Mouse (Mus musculus) ovary, adult 18-20 months (tissue): ENCODE data around the gene Smn1.
A peak's percentile ranks its signal among the peaks of the same experiment; 100 is the strongest.
"Not testable (repeated sequence)": the region's sequence is repeated elsewhere in the genome, so short reads cannot be mapped to it uniquely, and the experiment has no call there.

Experiments
- DNase-seq: peaks from one replicate; pipeline ENCODE4 v3.0.0; 2022; ENCODE audit warnings: low spot score, mixed read lengths

Gene Smn1

GRCm38 (mm10) chr13:100124423-100125257, at the start of gene Smn1:
Smn1 (plus strand) TSS chr13:100124852.
- peak; percentile 88 for DNase-seq

- no peak for DNase-seq
Measured at GRCm38 (mm10) chr13:100098808-100099207, 25.8 kb upstream of the Smn1 start.

- DNase-seq: no peak
Measured at GRCm38 (mm10) chr13:100103052-100103658, 21.5 kb upstream of the Smn1 start.

- DNase-seq: peak; percentile 85
Measured at GRCm38 (mm10) chr13:100103748-100104254, 20.9 kb upstream of the Smn1 start, which contains the start of gene Bdp1. Bdp1 (minus strand) TSS chr13:100104070.

- peak; percentile 74 for DNase-seq
Measured at GRCm38 (mm10) chr13:100107652-100108472, 16.8 kb upstream of the Smn1 start, which contains the start of gene Serf1. Serf1 (plus strand) TSS chr13:100108012.

GRCm38 (mm10) chr13:100112218-100112972, 12.3 kb upstream of the Smn1 start:
- no peak for DNase-seq

DNA sequence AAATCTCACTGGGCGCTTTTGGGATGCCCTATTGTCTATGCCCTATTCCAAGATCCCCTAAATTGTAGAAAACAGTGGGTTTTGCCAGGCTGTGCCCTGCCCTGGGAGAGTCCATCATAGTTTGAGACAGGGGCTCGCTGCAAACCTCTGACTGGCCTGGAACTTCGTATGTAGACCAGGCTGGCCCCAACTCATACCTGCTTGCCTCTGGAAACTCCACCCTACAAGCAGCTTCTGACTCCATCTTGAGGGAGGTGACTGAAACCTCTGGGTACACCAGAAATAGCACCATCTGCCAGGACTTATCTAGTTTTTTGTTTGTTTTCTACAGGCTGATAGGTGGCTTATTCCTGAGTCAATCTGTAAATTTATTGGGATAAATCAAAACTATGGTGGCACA, 682 bp upstream of the Smn1 start:
- no peak for DNase-seq

- no peak for DNase-seq
Measured at GRCm38 (mm10) chr13:100125258-100125643, 599 bp downstream of the Smn1 start.

DNA sequence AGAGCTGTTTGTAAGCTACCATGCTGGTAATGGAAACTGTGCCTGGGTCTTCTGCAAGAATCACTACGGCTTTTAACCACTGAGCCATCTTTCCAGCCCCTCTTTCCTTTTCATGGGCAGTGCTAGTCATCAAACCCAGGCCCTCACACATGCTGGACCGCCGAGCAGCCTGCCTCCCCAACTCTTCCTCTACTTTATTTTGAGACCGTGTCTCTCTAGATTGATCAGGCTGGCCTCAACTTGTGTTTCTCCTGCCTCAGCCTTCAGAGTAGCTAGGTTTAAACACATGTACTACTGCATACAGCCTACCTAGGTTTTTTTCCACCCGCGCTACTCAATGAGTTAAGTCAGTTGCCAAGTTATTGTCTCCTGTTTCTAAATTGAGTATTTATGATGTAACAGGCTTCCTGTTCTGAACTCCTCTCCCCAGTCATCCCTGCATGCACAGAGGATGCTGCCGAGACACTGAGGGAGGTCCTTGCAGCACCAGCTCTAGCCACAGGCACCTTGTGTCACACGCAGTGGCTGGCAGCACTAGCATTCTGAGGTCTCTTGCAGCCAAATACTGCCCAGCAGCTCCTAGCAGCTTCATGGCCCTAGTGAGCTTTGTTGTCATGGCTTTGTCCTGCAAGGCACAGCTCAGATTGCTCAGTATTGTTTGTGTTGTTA, 17.1 kb downstream of the Smn1 start:
- no peak for DNase-seq

- no peak for DNase-seq
Measured at GRCm38 (mm10) chr13:100152659-100153058, 28.0 kb downstream of the Smn1 start.

DNA sequence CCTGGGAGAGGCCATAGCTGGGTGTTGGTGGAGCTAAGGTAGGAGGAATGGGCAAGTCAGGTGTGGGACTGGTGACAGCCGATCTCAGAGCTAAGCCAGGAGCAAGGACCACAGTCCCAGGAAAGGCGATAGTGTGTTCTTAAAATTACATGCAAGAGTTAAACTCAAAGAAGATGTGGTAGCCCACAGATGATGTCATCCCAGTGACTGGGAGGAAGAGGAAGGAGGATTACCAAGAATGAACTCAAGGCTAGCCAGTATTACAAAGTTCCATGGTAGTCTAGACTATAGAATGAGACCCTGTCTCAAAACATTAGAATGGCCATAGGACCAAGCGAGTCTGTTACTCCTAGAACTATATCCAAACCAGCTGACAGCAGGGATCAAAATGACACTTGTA, 32.0 kb downstream of the Smn1 start:
- no peak for DNase-seq

DNA sequence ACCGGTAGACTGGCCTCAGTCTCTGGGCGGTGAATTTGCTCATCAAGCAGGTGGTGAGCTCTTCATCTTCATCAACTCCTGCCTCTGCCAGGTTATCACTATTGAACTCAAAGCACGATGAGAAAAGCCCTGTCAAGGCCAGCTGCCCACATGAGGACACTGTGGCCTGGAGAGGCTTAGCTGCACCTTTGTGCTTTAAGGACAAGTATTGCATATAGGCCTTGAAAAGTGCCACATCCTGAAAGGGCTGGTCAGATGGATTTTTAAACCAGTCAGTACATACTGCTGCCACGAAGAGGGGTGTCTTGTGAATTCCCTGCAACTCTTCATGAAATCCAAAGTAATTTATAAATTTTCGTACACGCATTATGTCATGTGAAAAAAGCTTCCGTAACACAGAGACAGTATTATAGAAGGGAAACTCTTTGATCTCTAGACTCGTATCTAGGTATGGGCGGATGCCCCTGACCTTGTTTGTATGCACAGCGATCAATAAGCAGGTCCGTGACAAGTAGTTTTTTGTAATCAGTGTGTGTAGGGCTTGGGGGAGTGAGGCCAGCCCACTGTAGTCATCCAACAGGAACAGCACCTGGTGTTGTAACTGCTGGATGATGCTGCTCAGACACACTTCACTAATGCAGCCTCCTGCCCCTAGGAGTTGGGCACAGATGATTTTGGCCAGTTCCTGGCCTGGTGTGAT, 36.7 kb downstream of the Smn1 start:
- DNase-seq: not testable (repeated sequence)

DNA sequence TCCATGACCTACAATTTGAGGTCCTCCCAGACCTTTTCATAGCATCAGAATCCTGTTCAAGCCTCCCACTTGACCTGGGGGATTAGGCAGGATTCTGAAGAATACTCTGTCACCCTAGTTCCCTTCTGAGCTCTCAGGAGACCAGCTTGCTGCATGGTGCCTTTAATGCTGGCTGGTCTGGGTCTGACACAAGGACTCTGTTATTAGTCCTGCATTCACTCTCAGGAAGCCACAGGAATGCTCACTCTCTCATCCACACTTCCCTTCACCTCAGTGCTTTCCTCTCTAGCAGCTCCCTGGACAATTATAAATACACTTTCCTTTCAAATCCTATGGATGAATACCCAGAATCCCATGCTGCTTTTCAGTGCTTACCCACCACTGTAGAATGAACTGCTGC, 37.8 kb downstream of the Smn1 start:
- DNase-seq: not testable (repeated sequence)

DNA sequence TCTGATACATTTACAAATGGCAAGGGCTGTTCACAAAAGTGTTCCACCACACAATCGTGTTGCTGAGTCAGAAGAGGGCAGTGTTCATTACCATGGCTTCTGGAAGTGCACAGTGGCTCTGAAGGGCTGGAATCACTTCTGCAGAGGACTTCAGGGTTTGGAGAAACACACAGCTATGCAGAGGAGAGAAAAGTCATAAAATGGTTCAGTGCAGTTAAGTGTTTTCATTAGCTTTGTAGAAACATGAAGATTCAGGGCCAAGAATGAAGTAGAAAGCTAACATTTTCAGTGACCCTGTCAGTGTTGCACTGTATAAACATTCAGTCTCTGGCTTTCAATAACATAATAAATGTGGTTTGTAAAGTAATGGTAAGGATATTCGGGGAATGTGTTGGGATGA, 41.7 kb downstream of the Smn1 start:
- DNase-seq: not testable (repeated sequence)

- not testable (repeated sequence) for DNase-seq
Measured at GRCm38 (mm10) chr13:100174360-100174759, 49.7 kb downstream of the Smn1 start.

DNA sequence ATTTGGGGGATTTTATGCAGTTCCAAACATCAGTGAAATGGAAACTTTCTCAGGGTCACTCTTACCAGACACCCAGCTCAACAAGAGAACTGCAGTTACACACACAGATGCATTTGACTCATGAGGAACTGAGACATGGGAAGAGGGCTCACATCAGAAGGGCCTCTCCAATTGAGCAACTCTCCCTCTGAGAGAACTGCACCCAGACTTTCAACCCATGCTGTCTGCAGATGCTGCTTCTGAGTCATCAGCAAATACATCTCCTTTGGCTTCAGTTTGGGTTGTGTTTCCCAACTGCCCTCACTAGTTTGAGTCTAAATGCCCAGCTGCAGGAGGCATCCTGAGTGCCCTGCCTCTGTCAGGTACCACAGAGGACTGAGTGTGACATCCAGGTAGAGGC, 58.5 kb downstream of the Smn1 start:
- not testable (repeated sequence) for DNase-seq
